Mouse (Mus musculus): ENCODE data around the gene Samd8.

Samd8 gene

DNA sequence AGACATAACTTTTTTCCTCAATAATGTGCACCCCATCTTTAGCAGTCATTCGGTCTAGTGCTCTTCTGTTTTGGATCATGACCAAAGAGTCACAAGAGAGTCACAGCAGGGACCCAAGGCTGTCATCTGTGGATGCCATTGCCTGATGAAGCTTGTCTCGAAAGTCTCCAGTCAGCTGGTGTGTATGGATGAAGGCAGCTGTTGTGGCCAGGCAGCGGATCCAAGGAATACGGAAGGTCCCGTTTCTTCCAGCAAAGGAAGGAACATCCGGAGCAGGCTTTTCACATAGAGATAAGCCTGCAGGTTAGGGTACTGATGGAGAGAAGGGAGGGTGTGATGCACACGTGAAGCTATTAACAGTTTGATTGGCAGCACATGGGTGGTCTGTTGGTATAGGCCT lies 51.3 kb downstream of the Samd8 start:
- DNase-seq = no peak

DNA sequence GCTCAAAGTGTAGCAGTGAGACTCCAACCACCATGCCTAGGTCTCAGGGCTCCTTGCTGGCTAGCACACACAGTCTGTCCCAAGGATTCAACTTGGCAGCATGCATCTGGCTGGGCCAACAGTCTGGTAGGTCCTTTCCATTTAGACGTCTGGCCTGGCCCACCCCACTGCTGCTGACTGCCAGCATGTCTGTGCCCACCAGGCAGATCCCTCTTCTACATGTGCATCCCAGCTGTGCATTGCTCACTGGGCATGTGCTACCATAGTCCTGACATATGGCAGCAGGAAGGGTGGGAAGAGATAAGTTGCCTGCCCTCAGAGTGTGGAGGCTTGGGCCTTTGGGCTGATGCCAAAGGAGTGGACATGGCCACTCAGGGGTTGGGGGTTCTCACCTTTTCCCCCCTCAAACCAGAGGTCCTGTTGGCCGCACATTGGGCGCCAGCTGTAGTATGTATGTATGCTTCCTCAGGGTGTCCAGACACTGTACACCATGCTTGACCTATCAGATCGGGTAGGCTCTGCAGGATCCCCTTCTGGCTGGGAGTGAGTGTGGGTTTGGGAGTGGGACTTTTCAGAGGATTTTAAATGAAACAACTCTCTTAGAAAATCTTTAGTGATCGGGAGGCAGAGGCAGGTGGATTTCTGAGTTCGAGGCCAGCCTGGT lies 52.3 kb downstream of the Samd8 start:
- DNase-seq = no peak

DNA sequence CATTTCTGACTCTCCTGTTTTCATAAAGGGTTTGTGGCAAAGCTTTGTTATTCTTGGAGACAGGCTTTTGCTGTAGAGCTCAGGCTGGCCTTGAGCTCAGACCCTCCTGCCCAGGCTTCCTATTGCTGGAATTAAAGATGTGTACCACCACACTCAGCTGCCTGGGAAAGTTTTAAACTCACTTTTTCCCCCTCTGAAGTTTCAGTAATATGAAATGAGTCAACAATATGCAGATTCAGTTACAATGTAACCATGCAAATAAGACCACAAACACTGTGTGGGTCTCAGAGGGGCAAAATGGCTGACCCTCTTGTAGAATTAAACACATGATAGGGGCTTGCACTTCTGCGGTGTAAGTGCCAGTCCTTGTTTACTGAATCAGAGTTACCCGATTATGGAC lies 55.9 kb downstream of the Samd8 start:
- DNase-seq = no peak

DNA sequence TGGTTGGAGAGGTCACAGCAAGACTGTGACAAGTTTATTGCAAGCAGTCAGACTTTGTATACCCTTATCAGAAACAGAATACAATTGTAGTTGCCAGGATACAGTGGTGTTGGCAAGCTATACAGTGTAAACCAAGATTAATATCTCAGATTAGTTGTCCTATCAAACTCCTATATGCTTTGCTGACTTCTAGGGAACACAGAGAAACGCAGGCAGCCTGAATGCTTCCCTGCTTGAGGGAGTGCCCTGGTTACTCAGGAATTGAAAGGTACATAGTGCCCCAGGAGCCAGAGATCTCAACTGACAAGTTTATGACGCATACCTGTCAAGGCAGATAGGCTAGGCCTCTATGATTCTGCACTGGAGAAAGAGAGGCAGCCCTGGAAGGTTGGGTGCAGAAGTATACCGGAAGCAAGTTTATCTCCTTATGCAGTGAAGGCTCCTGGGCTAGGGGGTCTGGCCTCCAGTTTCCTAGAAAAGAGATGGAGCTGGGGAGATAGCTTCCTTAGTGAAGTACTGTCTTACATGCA lies 56.4 kb downstream of the Samd8 start:
- no peak for DNase-seq

DNA sequence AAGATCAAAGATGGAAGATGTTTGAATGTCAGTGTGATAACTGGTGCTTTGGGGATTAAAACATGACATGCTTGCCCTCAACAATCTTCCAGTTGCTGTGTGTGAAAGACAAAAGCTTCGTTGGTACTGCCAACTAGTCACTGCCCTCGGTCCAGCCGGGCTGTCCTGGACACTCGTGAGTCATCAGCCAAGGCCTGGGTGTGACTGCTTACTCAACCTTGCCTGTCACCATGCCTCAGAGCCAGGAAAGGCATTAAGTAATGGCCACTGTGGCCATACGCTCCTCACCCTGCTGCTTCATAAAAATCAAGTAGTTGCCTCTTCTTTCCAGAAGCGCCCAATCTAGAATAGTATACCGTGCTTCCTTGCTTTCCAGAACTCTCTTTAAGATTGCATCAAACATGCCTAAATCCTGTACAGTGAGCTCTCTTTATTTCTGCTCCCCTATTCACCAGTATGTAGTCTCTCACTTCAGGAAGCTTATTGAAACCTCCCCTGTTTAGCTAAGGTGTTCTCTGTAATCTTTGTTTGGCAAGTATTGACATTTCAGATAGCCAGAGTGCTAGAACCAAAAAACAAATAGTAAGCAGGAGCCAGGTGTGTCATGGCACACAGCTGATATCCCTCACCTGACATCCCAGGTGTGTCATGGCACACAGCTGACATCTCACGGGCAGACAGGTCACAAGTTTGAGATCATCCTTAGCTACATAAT lies 58.0 kb downstream of the Samd8 start:
- no peak for DNase-seq

DNA sequence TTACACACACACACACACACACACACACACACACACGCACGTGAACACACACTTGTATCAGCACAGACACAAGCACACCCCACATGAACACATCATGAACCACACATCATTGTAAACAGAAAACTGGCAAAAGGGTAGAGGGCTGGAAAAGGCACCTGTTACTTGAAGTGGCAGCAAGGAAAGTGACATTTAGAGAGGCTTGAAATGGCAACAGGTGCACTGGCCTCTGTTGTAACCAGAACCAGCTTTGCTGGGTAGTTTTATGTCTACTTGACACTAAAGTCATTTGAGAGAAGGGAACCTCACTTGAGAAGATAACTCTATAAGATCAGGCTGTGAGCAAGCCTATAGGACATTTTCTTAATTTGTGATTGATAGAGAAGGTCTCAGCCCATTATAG lies 59.1 kb downstream of the Samd8 start:
- DNase-seq = no peak

DNA sequence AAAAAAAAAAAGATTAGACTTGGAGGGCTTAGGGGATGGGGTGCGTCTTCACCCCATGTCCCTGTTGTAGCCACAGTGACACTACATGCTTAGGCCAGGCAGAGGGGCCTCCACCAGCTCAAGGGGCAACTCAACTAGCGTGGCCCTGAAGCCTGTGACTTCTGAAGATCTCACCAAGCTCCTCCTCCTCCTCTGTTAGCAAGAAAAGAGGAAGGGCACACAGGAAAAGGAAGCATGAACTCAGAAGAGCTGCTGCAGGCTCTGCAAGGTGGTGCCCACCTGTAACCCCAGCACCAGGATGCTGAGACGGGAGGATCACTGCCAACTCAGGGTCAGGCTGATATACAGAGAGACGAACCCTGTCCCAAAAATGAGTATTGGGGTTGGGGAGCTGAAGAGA lies 61.0 kb downstream of the Samd8 start:
- DNase-seq = no peak

DNA sequence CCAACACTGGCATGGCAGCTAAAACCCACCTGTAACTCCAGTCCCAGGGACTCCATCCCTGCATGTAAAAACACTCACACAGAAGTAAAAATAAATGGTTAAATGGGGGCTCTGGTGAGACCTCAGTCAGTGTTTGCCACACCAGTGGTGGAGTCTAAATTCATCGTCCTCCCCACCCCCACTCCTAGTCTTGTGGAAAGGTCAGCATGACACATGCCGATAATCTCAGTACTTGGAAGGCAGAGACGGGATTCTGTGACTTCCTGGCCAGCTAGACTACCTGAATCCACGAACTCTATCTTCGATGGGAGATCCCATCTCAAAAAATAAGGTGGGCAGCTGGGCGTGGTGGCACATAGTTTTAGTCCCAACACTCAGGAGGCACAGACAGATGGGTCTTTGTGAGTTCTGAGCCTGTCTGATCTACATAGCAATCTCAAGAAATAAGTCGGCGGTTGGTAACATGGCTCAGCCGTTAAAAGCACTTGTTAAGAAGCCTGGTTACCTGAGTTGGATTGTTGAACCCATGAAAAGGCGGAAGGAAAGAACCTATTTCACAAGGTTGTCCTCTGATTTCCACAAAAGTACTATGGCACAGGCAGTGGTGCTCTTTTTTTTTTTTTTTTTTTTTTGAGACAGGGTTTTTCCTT lies 61.5 kb downstream of the Samd8 start:
- DNase-seq = no peak

DNA sequence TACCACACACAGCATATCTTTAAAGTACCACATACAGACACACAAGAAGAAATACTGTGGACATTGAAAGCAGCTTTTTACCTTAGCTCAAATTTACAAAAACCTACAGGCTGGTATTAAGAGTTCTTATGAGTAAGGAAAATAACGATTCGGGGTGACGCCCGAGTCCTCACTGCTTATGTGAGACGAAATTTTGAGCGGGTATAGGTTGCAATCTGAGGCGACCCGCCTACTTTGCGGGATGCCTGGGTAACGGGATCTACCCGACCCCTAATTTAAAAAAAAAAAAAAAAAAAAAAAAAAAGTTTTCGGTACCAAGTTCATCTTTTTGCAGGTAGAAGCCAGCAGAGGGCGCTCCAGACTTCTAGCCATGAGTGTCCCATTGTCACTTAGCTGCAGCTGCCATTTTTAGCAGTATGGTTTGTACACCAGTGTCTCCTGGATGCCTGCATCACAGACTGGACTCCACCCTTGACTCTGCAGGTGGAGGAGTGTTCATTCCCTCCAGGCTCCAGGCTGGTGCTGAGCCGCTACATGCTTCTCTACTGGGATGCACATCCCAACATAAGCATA lies 62.3 kb downstream of the Samd8 start:
- peak; percentile 77 for DNase-seq

DNA sequence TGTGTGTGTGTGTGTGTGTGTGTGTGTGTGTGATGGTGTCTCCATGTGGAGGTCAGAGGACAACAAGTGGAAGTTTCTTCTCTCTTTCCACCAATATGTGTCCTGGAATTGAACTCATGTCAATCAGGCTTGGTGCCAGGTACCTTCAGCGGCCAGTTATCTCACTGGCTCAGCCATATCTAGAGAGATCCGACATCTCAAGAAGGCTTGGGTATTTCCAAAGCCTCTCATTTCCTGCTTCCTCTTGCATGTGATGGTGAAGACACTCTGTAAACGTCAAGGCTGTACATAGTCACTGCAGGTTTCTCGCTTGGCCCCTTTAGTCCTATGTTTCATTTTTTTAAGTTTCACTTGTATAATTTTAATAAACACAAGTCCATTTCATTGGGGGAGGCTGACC lies 62.9 kb downstream of the Samd8 start:
- DNase-seq = no peak

DNA sequence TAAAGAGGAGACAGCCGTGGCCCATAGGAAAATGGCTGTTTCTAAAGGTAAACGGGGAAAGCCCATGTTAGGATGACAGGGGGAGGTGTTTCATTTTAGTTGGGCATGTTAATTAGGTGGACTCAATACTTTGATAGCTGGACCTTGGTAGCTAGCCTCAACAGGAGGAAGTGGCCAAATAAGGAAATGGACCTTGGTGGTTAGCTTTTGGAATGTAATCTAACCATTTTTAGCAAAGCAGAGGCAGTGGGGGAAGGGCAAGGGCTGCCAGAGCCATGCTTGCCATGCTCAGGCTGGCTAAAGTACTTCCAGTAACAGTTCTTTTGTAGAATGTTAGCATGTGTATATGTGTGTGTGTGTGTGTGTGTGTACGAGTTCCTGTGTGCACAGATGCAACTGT lies 63.5 kb downstream of the Samd8 start:
- DNase-seq = peak; percentile 21

DNA sequence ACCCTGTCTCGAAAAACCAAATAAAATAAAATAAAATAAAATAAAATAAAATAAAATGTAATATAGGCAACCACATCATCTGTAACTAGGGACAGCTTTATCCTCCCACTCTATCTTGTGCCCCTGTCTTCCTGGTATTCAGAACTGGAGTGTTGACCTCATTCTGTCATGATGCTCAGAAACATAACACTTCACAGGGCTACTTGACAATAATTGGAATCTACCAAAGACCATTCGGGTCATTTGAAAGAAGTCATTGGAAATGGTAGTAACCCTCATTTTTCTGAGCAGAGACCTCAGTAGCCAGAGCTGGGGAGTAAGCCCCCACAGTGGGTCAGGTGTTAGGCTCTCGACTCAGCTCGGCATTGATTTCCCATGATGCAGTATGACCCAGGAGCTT lies 64.3 kb downstream of the Samd8 start:
- DNase-seq = no peak

DNA sequence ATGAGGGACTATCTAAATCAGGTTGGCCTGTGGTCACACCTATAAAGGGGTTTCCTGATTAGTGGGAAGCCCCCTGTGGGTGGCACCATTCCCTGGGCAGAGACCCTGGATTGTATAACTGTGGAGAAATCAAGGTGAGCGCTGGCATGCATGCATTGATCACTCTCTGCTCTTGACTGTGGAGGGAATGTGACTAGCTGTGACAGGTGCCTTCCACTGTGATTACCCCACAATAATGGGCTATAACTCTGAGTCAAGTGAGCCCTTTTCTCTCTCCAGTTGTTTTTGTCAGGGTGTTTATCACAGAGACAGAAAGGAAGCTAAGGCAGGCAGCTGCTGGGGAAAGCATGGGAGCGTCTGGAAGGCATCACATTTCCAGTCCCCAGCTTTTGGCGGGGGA lies 65.9 kb downstream of the Samd8 start:
- no peak for DNase-seq

DNA sequence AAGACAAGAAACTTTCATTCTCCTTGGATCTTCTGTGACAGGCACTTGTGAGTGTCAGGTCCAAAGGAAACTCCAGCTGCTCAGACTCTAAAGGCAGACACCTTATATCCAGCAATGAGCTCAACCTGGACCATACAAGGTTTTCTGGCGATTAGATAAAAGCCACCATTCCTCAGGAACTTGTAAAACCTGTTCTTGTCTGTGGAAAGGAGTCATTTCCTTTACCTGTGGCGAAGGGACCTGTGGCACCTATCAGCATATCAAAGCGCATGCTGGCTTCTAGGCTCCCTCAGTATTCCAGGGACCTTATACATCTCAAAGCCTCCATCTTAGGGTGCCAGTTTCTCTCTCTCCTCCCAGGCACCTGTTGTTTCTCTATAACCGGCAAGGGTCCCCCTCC lies 67.1 kb downstream of the Samd8 start:
- DNase-seq = no peak

DNA sequence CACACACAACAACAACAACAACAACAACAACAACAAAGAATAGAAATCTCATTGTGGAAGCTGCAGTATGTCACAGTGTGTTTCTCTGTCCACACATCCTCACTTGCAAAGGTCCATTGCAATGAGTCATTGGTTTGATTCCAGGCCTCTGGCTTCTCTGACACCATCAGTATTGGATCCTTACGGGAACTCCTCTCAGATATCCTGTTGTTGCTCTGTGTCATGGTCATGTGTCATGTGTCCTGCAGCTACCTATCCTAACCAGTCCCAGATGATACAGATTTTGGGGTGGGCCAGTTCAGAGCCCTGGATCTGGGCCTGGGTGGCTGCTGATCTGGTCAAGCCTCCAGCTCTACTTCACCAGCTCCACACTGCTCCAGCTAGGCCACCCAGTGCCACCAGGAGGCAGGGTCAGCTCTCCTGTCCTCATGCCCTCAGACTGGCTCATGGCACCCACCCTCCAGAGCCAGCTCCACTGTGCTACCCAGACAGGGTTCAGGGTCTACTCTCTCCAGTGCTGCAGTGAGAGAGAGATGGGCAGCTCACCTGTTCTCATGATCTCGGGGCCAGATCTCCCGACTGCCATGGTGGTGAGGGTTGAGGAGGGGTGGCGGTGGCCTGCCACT lies 70.7 kb downstream of the Samd8 start:
- no peak for DNase-seq

DNA sequence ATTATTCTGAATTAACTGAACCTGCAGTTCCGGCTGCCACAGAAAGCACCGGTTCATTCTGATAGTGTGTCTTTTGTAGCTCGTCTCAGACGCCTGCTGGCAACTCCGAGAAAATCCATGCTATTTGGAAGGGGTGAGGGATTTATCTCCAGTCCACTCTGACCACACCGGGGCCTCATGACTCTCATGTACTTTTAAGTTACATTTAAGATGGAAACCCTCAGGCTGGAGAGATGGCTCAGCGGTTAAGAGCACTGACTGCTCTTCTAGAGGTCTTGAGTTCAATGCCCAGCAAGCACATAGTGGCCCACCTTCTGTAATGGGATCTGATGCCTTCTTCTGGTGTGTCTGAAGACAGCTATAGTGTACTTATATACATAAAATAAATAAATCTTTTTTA lies 72.0 kb downstream of the Samd8 start:
- DNase-seq = no peak

DNA sequence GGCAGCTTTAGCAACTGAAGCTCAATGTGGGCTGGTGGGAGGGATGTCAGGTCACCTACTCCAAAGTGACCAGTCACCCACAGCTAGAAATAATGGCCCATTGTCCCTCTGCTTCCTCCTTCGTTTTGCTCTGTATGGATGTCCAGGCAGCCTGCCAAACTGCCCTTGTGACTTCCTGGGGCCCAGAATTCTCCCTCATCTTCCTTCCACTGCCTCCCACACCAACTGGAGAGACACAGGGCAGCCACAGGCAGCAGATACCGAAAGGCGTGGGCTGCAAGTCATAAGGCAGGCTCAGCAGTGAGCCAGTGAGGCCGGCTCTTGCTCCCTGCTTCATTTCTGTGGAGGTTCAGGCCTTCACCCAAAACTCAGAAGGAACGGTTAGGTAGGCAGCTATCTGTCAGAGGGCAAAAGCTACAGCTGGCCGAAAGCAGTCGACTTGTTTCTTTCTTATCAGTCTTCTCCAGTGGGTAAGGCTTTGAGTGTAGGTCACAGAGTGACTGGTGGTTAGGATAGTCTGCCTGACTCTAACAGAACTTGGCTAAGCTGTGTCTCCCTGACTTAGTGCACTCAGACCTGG lies 72.6 kb downstream of the Samd8 start:
- peak; percentile 91 for DNase-seq

DNA sequence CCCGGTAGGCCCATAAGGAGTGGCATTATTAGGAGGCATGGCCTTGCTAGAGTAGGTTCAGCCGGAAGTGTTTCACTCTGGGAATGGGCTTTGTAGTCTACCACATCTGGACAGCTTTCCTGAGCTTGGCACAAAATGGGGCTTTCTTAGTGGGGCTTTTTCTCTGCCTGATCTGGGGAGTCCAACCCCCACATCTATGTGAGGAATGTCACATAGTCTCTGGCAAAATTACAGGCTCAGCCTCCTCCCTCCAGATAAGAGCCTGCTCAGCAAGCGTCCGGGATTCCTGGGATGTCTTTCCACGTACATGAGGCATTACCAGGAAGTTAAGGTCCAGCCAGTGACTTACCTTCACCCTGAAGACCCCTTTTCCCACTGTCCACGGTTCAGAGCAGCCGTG lies 73.6 kb downstream of the Samd8 start:
- DNase-seq = peak; percentile 25

DNA sequence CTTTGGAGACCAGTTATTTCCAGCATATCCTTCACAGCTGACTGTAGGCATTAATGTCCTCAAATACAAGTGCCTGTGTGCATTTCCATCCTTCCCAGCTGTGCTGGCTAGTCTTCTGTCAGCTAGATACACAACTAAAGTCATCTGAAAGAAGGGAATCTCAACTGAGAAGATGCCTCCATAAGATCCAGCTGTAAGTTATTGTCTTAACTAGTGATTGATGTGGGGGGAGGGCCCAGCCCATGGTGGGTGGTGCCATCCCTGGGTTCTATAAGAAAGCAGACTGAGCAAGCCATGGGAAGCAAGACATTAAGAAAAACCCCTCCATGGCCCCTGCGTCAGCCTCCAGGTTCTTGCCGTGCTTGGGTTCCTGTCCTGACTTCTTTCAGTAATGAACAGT lies 74.6 kb downstream of the Samd8 start, which contains the start of gene Vdac2:
Gene Vdac2, plus strand, starts transcription at position 301 of the 400 bp plus-strand sequence.
- no peak for DNase-seq

DNA sequence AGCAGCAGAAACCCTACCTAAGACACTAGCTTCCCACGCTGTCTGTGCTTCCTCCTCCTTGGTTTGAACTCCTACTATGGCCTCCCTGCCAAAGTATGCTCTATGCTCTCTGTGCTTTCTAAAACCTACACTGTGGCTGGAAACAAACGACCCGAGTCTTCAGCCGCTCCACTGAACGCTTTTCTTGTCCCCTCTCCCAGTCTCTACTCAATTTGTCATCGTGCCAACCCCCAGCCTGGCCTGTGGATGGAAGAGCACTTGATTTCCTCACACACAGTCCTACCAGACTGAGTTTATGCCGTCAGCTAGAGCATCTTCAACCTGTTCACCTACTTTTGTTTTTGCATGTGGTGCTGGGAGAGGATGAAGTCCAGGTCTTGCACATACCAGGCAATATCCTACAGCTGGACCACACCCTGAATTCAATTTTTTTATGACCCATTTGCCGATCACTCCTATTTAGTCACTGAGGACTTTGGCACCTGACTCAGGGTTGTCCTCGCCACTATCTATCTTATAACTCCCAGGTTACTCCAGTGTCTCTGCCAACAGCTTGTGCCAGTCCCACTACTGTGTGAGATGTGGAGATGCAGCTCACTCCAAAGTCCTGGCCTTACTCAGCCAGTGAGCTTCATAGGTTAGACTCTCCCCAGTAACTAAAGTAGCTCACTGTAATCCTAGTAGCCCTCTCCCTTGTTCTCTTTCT lies 75.6 kb downstream of the Samd8 start:
- no peak for DNase-seq

DNA sequence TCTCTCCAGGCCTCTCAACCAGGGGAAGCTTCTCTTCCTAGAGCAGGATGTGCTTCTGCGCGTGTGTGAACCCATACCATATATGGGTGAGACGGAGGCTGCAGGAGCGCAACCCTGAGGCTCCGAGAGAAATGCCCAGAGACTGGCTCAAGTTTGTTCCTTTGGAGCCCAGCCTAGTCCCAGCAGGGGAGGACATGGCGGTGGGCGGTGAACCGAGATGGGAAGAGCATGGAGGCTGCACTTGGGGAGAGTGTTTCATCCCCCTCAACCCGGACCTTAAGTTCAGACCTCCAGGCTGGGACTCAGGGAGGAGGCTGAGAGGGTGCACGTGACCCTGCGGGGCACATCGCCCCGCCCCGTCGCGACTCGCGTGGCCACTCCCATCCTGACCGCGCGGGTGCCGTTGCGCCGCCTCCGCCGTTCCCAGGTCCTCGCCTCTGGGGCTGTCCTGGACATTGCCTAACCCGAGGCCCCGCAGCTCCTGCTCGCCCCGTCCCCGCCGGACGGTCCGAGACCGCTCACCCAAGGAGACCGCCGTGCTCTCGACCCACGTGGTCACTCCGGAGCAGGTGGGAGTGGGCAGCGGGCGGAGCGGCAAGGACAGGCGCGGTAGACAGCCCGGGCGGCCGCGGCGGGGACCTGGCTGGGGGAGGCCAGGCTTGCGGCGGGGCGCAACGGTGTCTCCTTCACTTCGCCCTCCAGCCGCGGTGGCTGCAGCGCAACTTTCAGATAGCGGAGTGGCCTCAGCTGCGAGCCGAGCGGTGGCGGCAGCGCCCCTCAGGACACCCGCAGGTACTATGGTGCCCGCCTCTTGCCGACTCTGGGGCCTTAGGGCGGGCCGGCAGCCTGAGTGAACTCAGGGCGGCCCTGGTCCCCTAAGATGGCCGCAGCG lies 80.8 kb downstream of the Samd8 start:
- DNase-seq = peak; percentile 98

Data from kidney, postnatal 14 days (tissue).